Mouse (Mus musculus) testis, postnatal 14 days (tissue): ENCODE measurements around the gene Olfr521.
"Not testable (repeated sequence)": the region's sequence is repeated elsewhere in the genome, so short reads cannot be mapped to it uniquely, and the experiment has no call there.

ENCODE experiments used
- DNase-seq: peaks from one replicate; pipeline ENCODE4 v3.0.0; 2021; ENCODE audit warnings: low spot score

Gene Olfr521

GRCm38 (mm10) chr7:99807043-99807442 is 43.7 kb downstream of the Olfr521 start:
- not testable (repeated sequence) for DNase-seq

DNA sequence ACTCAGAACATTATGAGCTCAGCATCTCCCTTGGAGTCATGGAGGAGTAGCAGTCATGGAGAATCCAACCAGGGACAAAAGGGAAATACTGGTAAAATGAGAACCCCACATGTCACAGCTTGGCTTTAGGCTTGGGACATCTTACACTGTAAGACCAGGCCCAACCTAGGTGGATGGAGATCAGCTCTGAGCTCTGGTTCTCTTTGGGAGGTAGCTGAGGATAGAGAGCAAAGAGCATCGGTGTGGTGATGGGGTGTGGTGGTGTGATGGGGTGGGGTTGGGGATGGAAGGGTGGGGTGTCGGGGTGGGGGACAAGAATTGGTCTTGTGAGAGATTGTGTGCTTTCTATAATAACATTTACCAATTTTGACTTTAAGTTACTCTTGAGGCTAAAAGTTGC is 47.5 kb downstream of the Olfr521 start:
- DNase-seq: no peak

DNA sequence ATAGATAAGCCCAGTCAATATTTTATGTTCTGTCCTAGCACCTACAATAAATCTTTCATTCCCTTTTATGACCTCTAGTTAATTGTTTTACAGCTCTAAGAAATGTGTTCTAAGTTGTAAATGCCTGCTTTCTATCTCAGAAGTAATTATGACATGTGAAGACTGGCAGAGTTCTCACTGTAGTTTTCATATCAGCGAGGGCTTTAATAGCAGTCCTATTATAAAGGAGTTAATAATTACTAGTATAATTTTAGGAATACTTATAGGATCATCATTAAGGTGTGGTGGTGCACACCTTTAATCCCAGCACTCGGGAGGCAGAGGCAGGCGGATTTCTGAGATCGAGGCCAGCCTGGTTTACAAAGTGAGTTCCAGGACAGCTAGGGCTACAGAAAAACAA is 48.4 kb downstream of the Olfr521 start:
- DNase-seq: no peak

DNA sequence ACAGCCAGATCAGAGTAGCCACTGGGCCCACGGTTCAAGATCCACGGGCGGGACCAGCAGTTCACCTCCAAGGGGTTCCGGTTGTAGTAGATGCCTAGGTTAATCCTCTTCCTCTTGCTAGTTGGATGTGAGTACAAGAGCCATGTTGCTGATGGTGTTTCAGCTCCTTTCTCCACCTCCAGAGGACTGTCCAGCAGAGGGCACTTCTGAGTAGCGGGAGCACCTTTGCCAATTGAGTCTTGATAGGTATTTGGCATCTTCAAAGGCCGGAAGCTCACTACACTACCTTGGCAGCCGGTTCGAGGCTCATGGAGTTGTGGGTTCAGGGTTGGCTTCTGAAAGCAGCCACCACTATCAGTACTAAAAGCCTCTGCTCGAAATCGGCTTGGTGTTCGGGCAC is 50.1 kb downstream of the Olfr521 start:
- DNase-seq: no peak

DNA sequence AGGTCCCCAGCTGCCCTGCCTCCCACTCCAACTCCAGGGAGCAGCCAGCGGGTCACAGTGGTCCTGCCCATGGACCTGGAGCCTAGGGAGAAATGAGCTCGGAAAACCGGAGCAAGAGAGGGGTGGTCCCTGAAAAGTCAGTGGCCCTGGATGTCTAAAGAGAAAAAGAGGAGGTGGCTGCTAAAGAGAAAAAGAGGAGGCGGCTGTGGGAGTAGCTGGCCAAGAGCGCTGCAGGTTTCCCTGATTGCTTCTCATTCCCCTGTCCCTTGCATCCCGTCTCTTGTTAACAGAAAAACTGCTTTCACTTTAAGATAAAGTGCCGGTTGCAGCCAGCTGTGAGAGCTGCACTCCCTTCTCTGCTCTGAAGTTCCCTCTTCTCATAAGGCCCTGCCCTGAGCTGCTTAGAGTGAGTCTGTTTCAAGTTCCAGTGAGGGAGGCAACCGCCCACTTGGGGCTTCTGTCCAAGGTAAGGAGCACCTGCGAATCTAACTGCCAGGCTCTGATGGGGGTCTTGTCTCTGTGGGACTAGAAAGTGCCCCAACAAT is 54.9 kb downstream of the Olfr521 start:
- DNase-seq: peak; percentile 21
